Mouse (Mus musculus) erythroblast, embryonic 14.5 days (primary cell): Measurements from ENCODE around the gene Ocel1.

Experiments used
- GATA1 ChIP-seq: IDR thresholded peaks from 2 replicates; pipeline ENCODE4 v1.6.1; 2012; ENCODE audit warnings: low read length, inconsistent platforms, mixed read lengths
- TAL1 ChIP-seq: IDR thresholded peaks from 3 replicates; pipeline ENCODE4 v1.6.1; 2012; ENCODE audit warnings: low read length, inconsistent platforms, mixed read lengths

DNA sequence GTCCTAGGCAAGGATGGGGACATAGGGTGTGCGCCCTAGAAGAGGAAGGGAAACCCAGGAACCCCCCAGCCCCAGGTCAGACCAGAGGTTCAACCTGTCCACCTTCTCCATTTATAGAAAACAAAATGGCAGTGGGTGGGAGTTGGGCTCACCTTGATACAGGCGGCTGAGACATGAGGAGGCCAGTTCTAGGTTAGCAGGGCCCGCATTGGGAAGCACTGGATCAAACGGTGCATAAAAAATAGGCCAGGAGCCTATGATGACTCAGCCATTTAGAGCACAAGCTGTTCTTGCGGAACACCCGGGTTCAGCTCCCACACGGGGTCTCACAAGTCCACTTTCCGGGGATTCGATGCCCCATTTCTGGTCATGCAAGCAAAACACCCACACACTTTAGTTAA is 33.9 kb downstream of the Ocel1 start:
- TF ChIP-seq GATA1 (no peak), TAL1 (no peak)
